Mouse (Mus musculus): ENCODE measurements around the gene Gm21981.

Gene Gm21981

GRCm38 (mm10) chr17:47694442-47694502, at the start of gene Gm21981:
Gene Gm21981, minus strand, starts transcription at chr17:47694455.
- DNase-seq (ENCODE audit: low read depth, low spot score), result no peak

DNA sequence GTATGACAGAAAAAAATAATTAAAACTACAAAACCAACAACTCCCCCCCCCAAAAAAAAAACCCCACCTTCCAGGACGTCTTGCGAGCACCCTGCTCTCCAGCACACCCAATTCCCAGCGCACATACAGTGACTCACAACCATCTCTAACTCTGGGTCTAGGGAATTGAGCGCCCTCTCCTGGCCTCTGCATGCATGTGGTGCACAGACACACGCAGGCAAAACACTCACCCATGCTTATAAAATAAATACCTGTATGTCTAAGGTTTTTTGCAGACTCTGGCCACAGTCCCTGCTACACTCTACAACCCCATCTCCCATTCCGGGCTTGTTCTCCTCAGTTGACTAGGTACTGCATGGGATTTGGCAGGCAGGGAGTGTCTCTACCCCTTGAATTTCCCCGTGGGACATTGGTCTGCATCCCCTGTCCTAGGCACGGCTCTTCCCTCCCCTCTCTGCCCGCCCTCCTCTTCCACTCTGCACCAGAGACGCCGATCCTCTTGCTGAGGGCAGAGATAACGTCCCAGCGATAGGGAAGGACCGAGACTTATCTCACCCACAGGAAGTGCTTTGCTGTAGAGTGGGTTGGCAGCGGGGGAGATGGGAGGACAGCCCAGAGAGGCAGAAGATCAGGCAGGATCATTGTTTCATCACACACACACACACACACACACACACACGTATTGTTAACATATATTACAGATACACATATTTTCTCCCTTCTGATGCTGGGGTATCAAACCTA, 48.9 kb upstream of the Gm21981 start:
- no peak for DNase-seq (ENCODE audit: low read depth, low spot score)

DNA sequence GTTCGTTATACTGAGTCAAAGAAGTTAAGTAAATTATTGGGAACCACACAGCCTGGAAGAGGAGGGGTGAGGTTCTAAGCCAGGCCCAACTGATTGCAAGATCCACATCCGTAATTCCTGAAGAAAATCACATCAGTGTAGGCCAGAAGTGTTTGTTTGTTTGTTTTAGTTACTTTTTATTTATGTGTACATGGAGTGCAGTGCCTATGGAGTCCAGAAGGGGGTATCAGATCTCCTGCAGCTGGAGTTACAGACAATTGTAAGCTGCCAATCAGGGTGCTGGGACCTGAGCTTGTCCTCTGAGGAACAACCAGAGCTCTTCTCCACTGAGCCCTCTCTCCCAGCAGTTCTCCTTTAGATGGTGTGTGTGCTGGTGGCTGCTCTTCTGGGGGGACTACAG, 45.9 kb upstream of the Gm21981 start:
- peak; percentile 64 for DNase-seq (ENCODE audit: low read depth, low spot score)

GRCm38 (mm10) chr17:47738879-47739798, 44.9 kb upstream of the Gm21981 start:
- peak; percentile 94 for DNase-seq (ENCODE audit: low read depth, low spot score)

GRCm38 (mm10) chr17:47738066-47738878, 44.0 kb upstream of the Gm21981 start:
- DNase-seq (ENCODE audit: low read depth, low spot score), result peak; percentile 97

- peak; percentile 96 for DNase-seq (ENCODE audit: low read depth, low spot score)
These were observed 43.2 kb upstream of the Gm21981 start for GRCm38 (mm10) chr17:47737271-47738065.

DNA sequence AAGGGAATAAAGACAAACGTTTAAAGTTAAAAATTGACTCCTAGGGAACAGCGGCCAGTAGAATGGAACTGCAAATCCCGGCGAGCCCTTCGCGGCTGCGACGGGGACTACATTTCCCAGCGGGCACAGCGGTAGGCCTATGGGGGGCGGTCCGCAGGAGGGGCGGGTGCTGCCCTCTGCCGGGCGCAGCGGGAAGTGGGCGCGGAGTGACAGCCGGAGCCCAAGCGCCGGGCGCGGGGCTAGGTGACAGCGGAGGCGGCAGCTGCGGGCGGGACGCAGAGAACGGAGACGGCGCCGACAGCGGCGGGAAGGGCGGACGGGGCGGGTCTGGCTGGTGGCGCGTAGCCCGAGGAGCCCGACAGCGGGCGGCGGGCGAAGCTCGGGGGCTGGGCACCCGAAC, 42.6 kb upstream of the Gm21981 start, which contains the start of gene Tfeb:
Gene Tfeb, plus strand, starts transcription at position 175 of the 400 bp plus-strand sequence.
- peak; percentile 94 for DNase-seq (ENCODE audit: low read depth, low spot score)

DNA sequence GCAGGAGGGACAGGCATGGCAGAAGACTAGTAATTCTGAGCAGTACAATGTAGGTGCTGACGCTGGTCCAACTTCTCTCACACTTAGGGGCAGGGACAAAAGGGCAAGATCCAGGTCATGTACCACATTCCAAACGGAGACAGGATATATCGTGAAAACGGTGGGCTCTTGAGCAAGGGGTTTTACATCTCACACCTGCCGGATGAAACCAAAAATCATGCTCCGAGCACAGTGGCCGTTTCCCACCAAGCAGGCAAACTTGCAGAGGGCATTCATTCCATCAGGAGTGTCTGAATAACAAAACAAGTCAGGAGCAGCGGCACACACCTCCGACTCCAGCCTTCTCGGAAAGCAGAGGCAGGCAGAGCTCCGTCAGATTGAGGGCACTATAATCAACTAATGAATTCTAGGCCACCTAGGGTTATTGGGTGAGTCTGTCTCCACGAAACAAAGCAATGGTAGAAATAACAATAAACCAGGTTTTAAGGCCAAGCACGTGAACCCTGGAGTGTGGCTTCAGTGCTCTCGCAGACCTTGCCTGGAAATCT, 41.4 kb upstream of the Gm21981 start:
- no peak for DNase-seq (ENCODE audit: low read depth, low spot score)

DNA sequence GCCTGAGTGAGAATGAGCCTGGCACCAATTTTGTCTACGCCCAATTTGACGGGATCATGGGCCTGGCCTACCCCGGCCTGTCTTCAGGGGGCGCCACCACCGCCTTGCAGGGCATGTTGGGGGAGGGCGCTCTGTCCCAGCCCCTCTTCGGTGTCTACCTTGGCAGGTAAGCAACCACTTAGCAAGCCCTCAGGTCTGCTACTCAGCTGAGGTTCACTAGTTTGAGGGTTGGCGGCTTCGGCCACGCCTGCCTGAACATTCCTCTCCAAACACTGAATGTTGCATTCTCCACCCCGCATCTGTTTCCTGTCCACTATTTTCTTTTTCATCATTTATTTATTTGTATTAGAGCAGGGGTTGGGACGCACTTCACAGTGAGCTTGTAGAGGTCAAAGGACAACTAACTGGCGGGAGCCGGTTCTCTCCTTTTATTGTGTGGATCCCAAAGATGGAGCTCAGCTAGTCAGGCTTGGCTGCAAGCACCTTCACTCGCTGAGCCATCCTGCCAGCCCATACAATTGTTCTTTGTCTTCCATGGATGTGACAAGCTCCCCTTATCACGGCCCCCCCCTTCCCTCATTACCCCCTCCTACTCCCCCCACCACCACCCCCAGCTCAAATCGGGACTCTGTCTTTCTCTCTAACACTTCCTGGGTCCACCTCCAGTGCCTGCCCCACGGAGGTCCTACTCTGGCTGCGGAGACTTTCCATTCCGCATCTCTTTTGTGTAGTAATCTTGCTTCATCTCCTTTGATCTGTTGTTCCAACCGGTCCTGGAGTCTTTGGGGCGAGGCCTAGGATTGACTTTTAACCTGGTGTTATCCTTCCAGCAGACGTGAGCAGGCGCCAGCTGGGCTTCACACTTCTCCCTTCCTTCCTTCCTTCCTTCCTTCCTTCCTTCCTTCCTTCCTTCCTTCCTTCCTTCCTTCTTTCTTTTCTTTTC, 36.6 kb upstream of the Gm21981 start:
- DNase-seq (ENCODE audit: low read depth, low spot score), result no peak

DNA sequence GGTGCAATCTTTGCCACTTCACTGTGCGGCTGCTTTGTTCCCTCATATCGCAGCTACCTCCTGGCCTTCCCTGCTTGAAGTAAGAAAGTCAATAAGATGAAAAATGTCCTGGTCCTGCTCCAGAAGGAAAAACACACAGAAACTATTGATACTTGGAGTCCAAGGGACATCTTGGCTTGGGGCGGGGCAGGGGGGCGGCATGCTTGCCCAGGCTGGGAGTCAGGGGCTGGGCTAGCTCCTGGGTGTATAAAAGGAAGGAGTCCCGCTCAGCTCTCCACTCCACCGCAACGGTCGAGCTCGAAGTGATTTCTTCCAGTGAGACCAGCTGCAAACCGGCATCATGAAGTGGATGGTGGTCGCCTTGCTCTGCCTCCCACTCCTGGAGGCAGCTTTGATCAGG, 32.3 kb upstream of the Gm21981 start, which contains the start of gene Pgc:
Gene Pgc, plus strand, starts transcription at position 277 of the 400 bp plus-strand sequence.
- no peak for DNase-seq (ENCODE audit: low read depth, low spot score)

- no peak for DNase-seq (ENCODE audit: low read depth, low spot score)
These were observed 26.9 kb upstream of the Gm21981 start for GRCm38 (mm10) chr17:47721183-47721582.

DNA sequence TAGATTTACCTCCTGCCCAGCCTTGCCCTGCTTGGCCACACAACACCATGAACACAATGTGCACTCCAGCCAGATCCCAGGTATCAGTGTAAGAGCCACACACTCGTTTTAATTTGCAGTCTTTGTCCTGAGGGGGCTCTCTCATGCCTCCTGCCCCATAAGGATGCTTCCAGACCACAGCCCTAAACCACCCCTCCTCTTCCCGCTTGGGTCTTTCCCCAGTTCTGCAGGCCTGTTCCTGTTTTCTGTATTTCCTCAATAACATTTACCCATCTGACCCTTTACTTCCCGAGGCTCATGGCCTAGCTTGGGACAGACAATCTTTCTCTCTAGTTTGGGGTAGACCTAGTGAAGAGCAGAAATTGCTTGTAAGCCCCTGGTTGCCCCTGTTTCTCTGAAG, 20.8 kb upstream of the Gm21981 start:
- no peak for DNase-seq (ENCODE audit: low read depth, low spot score)

DNA sequence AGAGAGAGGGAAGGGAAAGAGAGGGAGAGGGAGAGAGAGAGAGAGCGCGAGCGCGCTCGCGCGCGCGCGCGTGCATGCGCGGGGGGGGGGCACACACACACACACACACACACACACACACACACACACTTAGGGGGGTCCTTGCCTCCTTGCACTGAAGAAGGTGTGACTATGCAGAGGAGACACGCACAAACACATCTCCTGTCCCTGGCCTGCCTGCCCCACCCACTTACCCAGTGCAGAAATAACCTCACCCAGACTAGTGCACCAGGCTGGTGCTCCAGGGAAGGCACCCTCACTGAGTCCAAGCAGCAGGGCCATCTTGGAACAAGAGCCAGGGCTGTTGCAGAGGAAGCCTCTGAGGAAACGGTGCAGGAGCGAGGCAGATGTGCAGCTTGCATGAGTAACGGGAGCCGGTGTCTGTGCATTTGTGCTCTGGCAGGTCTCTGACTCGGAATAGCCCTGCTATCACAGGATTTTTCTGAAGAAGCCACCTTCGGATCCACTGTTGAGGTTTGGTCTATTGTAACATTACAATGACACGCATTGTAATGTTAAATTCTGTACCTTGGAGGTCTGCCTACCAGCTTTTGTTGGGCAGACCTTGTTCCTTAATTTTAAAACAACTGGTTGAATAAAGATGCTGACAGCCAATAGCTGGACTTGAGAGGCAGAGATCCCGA, 18.8 kb upstream of the Gm21981 start:
- DNase-seq (ENCODE audit: low read depth, low spot score), result no peak

DNA sequence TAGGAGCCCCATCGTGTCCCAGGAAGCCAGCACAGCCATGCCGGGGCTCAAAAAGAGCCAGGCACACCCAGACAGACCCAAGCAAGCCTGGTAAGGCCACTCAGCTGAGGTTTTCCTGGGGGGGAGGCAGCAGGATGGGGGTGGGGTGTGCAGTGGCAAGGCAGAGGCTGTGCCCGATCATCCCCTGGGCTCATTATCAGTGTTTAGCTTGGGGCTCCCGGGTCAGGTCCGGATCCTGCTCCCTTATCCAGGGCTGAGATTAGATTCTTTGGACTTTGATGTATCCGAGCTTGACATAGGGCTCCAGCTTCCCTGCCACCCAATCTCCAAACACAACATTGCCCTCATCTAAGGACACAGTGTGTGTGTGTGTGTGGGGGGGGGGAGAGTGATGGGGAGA, 17.6 kb upstream of the Gm21981 start:
- no peak for DNase-seq (ENCODE audit: low read depth, low spot score)

GRCm38 (mm10) chr17:47710036-47710435, 15.8 kb upstream of the Gm21981 start:
- no peak for DNase-seq (ENCODE audit: low read depth, low spot score)

DNA sequence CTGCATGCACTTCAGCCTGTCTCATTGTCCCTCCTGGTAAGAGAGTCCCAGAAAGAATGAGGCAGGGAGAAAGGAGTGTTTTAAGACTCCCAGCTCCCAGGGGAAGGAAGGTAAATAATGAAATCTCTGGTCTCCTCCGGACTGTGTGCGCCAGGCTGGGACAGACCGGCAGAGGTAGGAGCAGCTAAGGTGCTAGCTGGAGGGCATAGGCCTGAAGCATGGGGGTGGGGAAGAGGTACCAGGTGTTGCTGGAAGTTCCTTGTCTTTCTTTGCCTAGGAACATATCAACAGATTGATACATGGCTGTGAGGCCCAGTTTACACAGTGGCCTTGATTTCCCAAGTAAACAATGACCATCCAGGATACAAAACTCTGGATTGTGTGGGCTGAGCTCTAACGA, 14.7 kb upstream of the Gm21981 start:
- DNase-seq (ENCODE audit: low read depth, low spot score), result no peak

GRCm38 (mm10) chr17:47707961-47708360, 13.7 kb upstream of the Gm21981 start:
- no peak for DNase-seq (ENCODE audit: low read depth, low spot score)

GRCm38 (mm10) chr17:47706196-47706595, 11.9 kb upstream of the Gm21981 start:
- no peak for DNase-seq (ENCODE audit: low read depth, low spot score)

GRCm38 (mm10) chr17:47704692-47705091, 10.4 kb upstream of the Gm21981 start:
- DNase-seq (ENCODE audit: low read depth, low spot score), result no peak

GRCm38 (mm10) chr17:47703556-47703955, 9.3 kb upstream of the Gm21981 start:
- DNase-seq (ENCODE audit: low read depth, low spot score), result no peak
